Mouse (Mus musculus): ENCODE results near the gene Cntn1.

The Cntn1 gene

DNA sequence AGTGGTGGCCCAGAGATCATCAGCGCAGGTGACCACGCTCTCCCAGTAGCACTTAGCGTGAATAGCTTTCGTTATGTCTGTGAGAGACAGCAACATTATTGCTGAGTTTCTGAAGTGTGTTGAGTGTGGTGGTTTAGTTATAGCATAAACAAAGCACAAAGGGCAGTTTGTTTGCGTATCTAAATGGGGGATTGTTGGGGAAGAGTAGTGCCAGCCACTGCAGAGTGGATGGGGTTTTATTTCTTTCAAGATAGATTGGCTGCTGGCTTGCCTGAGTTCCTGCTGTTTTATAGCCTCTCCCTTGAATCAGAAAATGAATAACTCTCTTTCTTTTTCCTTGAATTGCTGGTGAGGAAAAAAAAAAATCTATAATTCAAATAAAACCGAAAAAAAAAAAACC is 86.1 kb downstream of the Cntn1 start:
- no peak for DNase-seq (ENCODE audit: low spot score in 2 of 2)

DNA sequence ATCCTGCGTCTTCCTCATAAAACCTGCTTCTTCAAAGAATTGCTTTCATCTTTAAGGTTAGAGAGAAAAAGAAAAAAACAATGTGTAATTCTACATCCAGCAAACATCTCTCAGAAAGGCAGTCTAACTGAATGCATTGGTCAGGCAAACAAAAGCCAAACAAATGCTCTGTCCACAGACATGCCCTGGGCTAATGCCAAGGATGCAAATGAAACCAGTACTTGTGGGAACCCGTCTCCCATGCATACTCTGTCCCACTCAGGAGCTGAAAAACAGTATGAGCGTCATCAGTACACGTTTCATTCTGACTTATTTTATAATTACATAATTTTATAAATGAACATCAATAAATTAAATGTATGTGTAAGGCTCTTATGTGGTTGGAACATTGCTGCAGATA is 91.0 kb downstream of the Cntn1 start:
- DNase-seq (ENCODE audit: low spot score in 2 of 2): no peak

DNA sequence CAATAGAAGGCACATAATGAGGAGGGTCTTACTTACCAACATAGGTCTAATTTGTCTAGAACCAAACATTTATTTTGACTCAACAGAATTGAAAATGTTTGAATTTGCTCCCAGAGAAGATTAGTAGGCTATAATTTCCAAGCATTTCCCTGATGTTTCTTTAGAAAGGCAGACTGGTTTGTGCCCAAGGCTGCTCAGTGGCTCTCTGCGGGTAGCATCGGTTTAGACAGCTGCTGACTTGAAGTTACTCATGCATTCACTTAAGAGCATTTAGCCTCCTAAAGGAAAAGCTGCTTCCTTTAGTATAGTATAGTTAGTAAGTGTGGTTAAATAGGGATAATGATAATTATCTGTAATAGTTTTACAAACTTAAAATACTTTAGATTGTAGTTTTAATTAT is 104.0 kb downstream of the Cntn1 start:
- no peak for DNase-seq (ENCODE audit: low spot score in 2 of 2)

DNA sequence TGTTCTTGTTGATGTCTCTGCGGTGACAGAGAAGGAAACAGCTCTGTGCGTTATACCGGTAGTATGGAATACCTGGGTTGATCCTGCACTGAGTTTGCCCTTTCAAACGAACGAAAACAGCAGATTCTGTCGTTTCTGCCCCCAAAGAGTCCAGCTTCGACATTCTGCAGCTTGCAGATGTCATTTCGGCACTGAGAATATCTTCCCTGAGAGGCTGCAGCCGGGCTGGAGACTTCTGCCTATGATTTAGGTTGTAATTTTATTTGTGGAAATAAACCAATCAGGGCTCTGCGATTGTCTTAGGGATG is 109.8 kb downstream of the Cntn1 start:
- no peak for DNase-seq (ENCODE audit: low spot score in 2 of 2)

DNA sequence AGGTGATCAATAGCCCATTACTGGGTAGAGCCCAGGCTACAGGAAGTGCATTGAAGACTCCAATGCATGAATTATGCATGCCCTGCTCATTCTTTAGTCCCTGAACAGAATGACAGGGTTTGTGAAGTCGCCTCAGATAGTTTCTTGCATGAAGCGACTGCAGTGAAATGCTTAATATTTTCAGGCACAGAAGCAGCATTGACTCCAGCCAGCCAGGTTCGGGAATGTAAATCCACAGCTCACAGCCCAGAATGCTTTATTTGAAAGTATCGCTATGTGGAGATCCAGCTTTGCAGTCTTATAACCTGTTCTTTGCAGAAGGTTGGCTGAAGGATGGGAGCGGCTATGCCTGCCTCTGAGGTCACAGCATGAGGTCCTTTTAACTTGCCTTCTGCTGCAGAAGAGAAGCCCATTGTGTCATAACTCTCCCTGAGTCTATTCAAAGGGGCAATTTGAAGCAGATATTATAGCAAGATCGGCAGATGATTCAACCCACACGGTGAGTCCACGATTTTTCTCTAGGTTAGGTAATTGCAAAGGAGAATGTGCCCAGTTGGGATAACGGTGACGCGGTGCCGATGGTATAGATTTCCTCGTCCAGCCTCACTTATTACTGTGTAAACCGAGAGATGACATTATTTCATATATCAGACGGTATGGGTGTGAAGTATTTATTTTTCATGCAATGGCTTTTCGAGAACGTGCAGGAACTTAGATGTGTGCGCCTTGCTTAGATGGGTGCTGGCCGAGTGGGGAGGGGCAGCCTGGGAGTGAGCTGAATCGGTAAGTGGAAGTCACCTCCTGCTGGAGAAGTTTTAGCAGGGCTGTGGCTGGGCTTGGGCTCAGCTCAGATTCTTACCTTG is 110.4 kb downstream of the Cntn1 start:
- DNase-seq (ENCODE audit: low spot score in 2 of 2): no peak

DNA sequence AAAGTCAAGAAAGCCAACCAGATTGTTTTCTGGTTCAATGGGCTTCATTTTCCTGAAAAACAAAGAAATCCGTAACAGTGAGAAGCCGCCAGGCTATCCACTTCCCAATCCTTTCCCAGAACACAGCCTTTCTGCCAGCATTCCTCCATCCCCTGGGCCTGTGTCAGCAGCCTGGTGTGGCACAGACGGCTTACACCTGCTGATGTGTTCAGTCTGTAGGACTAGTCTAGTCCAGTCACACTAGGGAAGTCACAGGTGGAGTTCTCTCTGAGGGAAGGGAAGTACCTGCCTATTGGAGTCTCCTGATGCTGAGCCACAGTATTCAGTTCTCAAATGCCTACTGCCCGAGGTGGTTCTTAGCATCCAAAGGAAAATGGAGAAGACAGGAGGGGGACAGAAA is 111.9 kb downstream of the Cntn1 start:
- no peak for DNase-seq (ENCODE audit: low spot score in 2 of 2)

DNA sequence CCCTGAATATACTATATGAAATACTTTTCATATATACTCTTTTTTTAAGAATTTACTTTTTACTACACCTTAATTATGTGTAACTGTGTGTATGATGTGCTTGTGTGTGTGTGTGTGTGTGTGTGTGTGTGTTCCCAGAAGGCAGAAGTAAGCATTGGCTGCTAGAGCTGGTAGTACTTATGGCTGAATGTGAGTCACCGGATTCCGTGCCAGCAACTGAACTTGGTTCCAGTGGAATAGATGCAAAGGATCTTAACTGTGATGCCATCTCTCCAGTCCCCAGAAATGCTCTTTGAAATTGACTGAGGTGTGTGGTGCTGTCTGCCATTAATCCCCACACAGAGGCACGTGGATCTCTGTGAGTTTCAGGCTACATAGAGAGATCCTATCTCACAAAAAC is 113.2 kb downstream of the Cntn1 start:
- no peak for DNase-seq (ENCODE audit: low spot score in 2 of 2)

DNA sequence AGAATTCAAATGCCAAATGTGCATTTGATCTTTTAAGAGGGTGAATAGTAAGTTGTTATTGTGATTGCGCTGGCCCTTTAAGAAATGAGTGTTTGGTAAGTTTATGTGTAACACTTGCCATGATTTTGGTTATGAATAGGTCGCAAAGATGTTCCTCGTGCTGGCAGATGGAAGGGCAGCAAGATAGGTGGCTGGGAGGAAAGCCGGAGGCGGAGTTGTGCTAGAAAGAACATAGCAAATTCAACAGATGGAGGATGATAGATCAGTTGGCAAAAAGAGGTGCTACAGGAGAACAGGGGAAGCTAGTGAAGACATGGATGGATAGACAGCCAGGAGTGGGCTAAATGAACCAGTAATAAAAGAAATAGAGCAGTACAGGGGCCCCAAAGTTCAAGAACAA is 115.3 kb downstream of the Cntn1 start:
- DNase-seq (ENCODE audit: low spot score in 2 of 2): no peak

DNA sequence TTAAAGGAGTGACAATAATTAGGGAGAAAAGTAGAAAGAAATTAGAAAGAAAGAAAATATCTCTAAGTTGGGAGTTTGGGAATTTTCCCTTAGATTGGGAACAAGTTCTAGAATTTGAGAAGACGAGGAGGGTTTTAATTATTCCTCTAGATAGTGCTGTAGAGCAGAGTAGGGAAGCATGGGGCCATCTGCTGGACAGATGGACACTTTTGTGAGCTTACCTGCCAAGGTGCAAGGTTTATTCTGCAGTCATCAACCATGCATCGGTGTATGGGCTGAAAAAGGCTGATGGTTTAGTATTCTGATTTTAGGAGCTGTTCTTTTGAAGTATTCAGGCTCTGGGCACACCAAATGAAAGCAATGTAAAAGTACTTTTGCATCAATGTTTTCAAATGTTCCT is 124.8 kb downstream of the Cntn1 start:
- no peak for DNase-seq (ENCODE audit: low spot score in 2 of 2)

DNA sequence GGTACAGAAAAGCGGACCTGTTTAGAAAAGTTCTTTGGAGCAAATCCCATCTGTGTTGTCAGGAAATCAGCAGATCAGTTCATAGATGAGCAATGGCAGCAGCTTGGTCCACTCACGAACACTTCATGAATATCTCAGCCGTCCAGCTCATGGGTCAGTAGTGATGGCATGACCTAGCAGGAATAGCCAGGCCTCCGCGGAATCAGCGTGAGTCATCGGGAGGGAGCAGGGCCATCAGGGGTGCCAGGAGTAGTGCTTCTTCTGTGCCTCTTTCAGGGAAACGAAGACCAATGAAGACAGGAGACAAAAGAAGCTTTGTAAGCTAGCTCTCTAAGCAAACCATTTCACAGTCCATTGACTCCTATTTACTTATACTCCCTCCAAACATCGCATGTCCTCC is 126.4 kb downstream of the Cntn1 start:
- no peak for DNase-seq (ENCODE audit: low spot score in 2 of 2)

DNA sequence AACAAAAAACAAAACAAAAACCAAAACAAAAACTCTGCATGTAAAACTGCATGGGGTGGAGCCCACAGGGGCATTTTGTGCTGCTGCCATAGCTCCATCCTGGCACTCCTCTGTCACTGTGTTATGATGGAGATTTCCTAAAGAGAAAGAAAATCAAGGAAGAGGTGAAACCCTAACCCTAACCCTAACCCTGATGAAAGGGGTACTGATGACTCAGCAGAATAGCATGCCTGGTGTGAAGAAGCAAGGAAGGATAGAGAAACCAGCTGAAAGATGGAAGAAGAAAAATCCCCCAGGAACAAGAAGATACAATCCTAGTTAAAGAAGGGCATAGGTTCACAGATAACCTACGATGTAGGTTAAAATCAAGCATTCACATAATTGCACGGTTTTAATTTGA is 134.5 kb downstream of the Cntn1 start:
- no peak for DNase-seq (ENCODE audit: low spot score in 2 of 2)

DNA sequence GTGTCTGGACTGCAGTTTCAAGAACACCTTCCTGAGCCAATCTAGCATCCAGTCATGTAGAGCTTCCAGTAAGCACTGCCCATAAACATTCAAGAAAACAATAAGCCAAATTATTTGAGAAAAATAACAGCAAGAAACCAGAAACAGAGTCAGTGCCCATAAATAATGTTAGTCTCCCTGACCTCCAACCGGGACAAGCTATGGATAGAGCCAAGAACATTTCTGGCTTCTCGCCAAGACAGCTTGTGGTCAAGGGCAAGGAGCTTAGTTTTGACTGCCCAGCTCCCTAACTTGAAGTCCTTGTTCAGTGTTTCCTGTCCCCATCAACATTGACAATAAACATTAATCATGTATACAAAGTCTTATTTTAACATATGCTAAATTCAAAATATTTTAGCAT is 139.0 kb downstream of the Cntn1 start:
- DNase-seq (ENCODE audit: low spot score in 2 of 2): no peak

DNA sequence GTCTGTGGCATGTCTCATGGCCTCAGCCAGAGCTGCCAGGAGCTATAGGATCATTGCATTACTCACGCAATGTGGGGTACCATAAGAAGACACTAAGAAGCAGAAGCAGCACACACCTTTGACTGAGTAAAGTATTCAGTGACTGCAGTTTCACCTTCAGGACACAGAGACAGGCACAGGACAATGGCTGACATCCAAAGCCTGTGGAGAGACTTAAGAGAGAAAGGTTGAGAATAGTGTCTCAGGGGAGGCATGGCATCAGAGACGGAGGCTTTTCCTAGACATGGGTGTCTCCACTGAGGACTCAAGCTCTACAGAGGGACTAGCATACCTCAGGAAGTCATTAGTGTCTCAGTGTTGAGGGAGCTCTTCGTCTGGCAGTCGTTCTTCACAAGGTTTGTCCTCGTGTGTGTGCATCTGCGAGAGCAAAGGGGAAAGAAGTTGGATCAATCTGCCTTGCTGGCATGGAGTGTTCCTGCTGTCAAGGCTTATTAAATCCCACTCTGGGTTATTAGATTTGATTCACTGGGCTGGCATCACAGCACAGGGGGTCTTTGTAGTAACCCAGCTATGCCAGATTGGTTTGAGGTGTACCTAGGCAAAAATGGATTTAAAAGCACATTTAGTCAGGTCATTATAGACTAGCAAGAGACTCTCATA is 149.5 kb downstream of the Cntn1 start:
- DNase-seq (ENCODE audit: low spot score in 2 of 2): no peak

DNA sequence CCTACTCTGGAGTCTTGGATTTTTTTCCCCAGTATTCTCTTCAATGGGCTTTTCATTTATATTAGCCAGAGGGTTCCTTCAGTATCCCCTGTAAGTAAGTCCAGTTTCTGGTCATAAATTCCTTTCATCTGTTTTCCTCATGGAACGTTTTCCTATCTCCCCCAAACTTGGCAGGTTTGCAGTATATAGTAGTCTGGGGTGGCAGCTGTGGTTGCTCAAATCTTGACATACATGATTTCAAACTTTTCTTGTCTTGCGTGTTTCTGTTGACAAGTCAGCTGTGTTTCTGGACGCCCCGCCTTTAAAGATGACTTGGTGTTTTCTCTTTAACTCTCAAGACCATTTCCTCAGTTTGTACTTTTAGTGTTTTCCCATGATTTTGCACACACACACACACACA is 155.7 kb downstream of the Cntn1 start:
- DNase-seq (ENCODE audit: low spot score in 2 of 2): no peak

DNA sequence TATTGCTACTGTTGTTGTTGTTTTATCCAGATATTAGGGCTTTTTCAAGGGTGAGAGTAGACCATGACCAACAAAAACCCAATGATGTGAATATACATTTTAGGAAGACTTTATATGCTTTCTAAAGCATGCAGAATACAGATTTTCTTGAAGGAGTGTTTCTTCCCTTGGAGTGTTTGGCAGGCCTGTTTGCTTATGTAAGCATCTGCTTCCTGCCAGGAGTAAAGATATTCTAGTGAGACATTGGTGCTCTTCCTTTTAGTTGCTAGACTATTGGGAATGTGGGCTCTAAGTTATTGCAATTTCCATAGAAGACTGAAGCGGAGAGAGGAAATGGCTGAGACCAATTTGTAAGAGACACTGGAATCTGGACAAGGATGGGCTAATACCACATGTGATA is 158.8 kb downstream of the Cntn1 start:
- no peak for DNase-seq (ENCODE audit: low spot score in 2 of 2)

DNA sequence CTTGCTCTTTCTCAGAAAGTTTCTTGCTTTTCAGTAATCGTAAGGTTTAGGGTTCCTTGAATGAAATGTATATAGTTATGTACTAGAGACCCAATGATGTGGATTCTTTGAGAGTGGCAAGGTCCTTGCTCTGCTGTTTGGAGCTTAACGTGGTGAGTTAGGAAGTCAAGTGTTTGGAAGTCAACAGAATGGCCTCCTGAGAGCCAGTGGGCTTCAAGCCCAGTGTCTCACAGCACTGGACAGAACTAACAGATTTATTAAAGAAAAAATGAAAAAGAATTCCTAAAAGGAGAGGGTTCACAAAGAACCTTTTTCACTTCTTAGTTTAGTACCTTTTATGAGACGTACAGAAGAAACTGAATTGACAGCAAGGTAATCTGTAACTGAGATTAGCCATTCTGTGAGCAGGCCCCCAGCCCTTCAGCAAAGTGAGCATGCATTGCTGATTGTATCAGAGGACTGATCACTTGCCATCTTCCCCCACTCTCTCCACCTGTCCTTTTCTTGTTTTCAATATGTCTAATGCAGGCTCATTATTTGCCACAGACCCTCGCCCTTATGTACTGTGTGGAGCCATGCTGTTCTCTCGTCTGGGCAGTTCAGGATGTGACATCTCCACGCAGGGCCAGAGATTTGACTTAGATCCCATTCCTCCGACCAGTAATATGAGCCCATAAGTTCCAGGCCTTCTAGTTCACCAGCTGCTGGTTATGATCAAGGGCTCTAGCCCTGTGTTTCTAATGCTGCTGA is 159.7 kb downstream of the Cntn1 start:
- DNase-seq (ENCODE audit: low spot score in 2 of 2): no peak

DNA sequence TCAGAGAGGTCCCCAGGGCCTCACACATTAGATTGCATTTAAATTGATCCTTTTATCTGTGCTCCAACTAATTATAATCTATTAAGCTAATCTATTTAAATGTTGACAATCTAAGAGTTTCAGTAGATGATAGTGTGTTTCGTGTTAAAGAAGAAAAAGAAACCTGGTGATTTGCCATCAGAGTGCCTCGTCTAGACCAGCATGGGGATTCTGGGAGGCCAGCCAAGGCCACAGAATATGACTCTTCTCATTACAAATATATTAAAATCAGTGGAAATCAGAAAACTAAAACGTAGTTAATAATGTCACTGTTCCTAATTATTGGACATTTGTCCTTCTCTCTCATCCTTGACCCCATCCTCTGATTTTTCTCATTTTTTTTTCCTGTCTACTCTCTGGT is 164.9 kb downstream of the Cntn1 start:
- no peak for DNase-seq (ENCODE audit: low spot score in 2 of 2)

DNA sequence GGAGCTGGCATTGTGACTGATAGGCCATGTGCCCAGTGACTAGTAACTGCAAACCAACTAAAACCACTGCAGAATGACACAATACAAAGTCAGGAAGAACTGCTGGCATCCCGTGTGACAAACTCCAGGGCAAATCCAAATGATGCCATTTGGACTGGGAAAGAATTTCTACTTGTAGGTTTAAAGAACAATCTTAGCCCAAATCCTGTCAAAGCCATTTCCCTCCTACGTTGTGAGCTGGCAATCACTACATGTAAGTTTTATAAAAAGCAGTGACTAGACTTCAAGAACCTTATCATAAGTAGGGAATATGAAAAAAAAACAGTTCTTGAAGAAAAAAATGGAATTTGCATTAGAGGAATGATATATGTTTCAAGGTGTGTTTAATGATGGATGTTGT is 170.5 kb downstream of the Cntn1 start:
- no peak for DNase-seq (ENCODE audit: low spot score in 2 of 2)

DNA sequence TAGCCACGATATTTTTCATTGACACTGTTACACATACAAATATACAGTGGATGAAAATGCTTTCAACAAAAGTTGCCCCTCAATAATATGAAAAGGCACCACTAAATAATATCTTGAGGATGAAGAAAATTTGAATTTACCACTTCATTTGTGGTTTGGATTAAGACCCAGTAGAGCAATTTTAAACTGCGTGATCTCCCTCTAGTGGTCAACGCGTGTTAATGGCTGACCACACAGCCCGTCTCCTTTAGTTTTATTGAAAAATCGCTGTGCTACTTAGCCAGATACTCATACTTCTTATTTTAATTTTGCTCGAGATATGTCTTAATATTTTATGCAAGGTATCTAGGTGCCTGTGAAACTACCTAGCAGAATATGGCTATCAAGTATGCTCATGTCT is 180.4 kb downstream of the Cntn1 start:
- DNase-seq (ENCODE audit: low spot score in 2 of 2): no peak

DNA sequence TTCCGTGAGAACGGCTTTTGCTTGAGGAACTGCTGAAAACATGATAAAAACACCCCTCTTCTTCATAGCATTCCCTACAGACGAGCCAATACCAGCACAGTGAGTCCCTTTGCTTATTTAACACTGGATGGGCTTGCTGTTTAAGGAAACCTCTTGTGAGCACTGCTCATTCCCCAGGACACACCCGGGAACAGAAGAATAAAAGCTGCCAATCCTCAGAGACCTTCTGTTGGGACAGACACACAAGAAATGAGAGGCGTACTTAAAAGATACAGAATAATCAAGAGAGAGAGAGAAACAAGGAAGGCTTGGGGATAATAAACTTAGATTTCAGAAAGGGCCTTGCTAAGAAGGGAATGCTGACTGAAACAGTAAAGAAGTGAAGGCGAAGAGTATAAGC is 184.9 kb downstream of the Cntn1 start:
- DNase-seq (ENCODE audit: low spot score in 2 of 2): no peak

DNA sequence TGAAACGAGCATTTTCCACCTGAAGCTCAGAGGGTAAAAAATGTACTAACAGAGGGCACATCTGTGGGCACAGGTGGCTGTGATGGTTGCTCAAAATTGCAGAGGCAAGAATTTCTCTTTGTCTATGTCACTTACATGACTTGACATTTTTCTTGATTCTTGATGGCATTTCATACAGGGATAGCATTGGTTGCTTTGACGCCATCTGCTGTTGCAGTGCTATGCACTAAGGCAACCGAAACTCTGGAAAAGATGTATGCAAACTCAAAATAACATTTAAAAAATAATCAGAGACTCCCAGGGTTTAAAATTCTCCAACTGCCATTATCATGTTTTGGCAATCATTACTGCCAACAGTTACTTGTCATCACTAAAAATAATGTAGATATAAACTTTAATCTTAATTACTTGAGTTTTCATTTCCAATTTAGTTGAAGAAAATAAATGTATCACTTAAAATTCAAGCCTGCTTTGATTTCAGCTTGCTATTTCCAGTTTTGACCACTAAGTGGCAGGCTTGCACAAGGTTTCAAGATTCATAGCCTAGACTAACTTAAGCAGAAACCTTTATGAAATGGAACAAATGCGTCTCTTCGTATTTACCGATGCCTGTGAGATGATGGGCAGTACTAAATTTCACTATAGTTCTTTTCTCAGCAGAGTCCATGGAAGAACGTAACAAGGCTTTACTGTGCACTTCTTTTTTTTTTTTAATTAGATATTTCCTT is 214.2 kb downstream of the Cntn1 start:
- DNase-seq (ENCODE audit: low spot score in 2 of 2): peak in 1 of 2 experiments; percentile 6

DNA sequence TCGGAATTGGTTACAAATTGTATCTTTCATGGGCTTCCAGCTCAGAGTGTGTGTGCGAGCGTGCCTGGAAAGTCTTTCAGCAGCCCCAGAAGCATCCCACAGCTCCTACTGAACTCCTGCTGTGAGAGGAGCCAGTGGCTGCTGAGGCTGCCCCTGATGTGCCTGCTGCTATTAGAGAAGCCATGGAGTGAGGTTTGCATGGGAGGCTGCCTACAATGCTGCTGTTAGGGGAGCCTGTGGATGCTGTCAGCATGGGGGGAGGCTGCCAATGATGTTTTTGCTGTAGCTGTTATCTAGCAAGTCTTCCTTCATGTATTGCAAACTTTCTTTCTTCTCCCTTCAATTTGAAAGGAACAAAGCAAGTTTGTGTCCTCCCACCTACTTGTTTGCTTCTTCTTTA is 217.4 kb downstream of the Cntn1 start:
- no peak for DNase-seq (ENCODE audit: low spot score in 2 of 2)

All from urinary bladder, adult 18-20 months (tissue).